Mouse (Mus musculus): ENCODE data around the gene Gm12830. TPM values are rescaled to one million over a fixed set of nuclear protein-coding genes. Genes with fewer than 3 reads are reported as not detected.

Gene Gm12830
- polyA plus RNA-seq, 1 experiment, result not detected

DNA sequence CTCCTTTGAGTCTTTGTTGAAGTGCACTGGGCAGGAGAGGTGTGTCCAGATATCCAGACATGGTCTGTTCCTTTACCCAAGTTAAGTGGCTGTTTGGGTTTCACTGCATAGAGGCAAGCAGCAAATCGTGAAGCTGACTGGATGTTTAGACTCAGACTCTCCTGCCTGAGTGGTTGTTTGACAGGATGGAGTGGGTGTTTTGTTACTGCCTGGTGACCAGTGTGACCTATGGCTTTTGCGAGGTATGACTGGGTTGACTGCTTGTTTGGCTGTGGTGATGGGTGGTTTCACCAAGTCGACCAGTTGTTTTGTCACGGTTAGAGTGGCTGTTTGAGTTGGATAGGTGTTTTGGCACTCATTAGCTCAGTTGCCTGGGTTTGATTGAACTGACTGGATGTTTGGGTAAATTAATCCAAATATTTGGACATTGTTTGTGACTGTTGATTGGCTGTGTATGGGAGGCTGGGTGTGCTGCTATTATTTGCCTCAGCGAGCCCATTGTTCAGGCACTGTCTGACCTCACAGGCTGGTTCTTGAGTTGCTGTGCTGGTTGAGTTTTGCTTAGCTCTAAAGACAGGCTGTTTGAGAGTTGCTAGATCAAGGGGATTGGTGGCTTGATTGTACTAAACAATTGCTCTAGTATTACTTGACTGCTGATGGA is 24.1 kb upstream of the Gm12830 start:
- no peaks in the 10 kb centered on the region for H3K27me3 ChIP-seq (ENCODE audit: control insufficient read depth, insufficient read depth, insufficient read length)

GRCm38 (mm10) chr4:114798041-114798624 is 23.4 kb upstream of the Gm12830 start:
- Histone ChIP-seq H3K27me3 (ENCODE audit: control insufficient read depth, insufficient read depth, insufficient read length) (no peaks in the 10 kb centered on the region), H3ac (ENCODE audit: control insufficient read depth, insufficient read length, low read depth) (no peak overlapping the region), H3K4me3 (ENCODE audit: insufficient read depth, poor library complexity, severe bottlenecking) (no peak overlapping the region), H3K79me3 (ENCODE audit: low read depth) (no peaks in the 10 kb centered on the region), H3K79me2 (ENCODE audit: control insufficient read depth, insufficient read depth) (no peaks in the 10 kb centered on the region), H3K36me3 (ENCODE audit: control insufficient read depth, insufficient read depth) (no peaks in the 10 kb centered on the region)
- TF ChIP-seq CTCF (IDR thresholded peaks at IDR 0.05; ENCODE audit: control insufficient read depth, insufficient read depth, insufficient read length) (no peak), USF1 (IDR thresholded peaks at IDR 0.05; ENCODE audit: low read depth) (no peak), FOSL1 (IDR thresholded peaks at IDR 0.05; ENCODE audit: insufficient read depth, low read length, poor library complexity, severe bottlenecking) (no peak), MAX (IDR thresholded peaks at IDR 0.05) (no peak), CEBPB (IDR thresholded peaks at IDR 0.05; ENCODE audit: low read depth) (no peak), MYOD1 (IDR thresholded peaks at IDR 0.05; ENCODE audit: control insufficient read depth, insufficient read length, low read depth) (no peak)

More for the DNA sequence above, 24.1 kb upstream of the Gm12830 start:
- TF ChIP-seq CEBPB (IDR thresholded peaks at IDR 0.05; ENCODE audit: low read depth), result no peak
- no peak for TF ChIP-seq MYOG (IDR thresholded peaks at IDR 0.05; ENCODE audit: control insufficient read depth, extremely low read depth, insufficient read length)
- TF ChIP-seq CTCF (IDR thresholded peaks at IDR 0.05; ENCODE audit: control insufficient read depth, insufficient read depth, insufficient read length), result no peak
- no peak for TF ChIP-seq MYOD1 (IDR thresholded peaks at IDR 0.05; ENCODE audit: control insufficient read depth, insufficient read length, low read depth)
- TF ChIP-seq USF1 (IDR thresholded peaks at IDR 0.05; ENCODE audit: low read depth), result no peak
- TF ChIP-seq FOSL1 (IDR thresholded peaks at IDR 0.05; ENCODE audit: insufficient read depth, low read length, poor library complexity, severe bottlenecking), result no peak
- no peak for TF ChIP-seq MAX (IDR thresholded peaks at IDR 0.05)
- Histone ChIP-seq H3K79me2 (ENCODE audit: control insufficient read depth, insufficient read depth) (no peaks in the 10 kb centered on the region), H3ac (ENCODE audit: control insufficient read depth, insufficient read length, low read depth) (no peak overlapping the region), H3K36me3 (ENCODE audit: control insufficient read depth, insufficient read depth) (no peaks in the 10 kb centered on the region), H3K79me3 (ENCODE audit: low read depth) (no peaks in the 10 kb centered on the region), H3K4me3 (ENCODE audit: insufficient read depth, poor library complexity, severe bottlenecking) (no peak overlapping the region)

GRCm38 (mm10) chr4:114804096-114804495 is 17.4 kb upstream of the Gm12830 start:
- no peaks in the 10 kb centered on the region for H3K27me3 ChIP-seq (ENCODE audit: control insufficient read depth, insufficient read depth, insufficient read length)
- no peaks in the 10 kb centered on the region for H3K36me3 ChIP-seq (ENCODE audit: control insufficient read depth, insufficient read depth)
- no peak overlapping the region for H3ac ChIP-seq (ENCODE audit: control insufficient read depth, insufficient read length, low read depth)

GRCm38 (mm10) chr4:114818963-114819702 is 2.4 kb upstream of the Gm12830 start:
- no peaks in the 10 kb centered on the region for H3K36me3 ChIP-seq (ENCODE audit: control insufficient read depth, insufficient read depth)
- no peaks in the 10 kb centered on the region for H3K79me2 ChIP-seq (ENCODE audit: control insufficient read depth, insufficient read depth)
- no peaks in the 10 kb centered on the region for H3K27me3 ChIP-seq (ENCODE audit: control insufficient read depth, insufficient read depth, insufficient read length)
- no peak for TF ChIP-seq FOSL1 (IDR thresholded peaks at IDR 0.05; ENCODE audit: insufficient read depth, low read length, poor library complexity, severe bottlenecking)
- no peak for TF ChIP-seq MYOD1 (IDR thresholded peaks at IDR 0.05; ENCODE audit: control insufficient read depth, insufficient read length, low read depth)
- no peak for TF ChIP-seq MYOG (IDR thresholded peaks at IDR 0.05; ENCODE audit: control insufficient read depth, extremely low read depth, insufficient read length)
- no peak for TF ChIP-seq USF1 (IDR thresholded peaks at IDR 0.05; ENCODE audit: low read depth)
- no peak for TF ChIP-seq MAX (IDR thresholded peaks at IDR 0.05)
- TF ChIP-seq CTCF (IDR thresholded peaks at IDR 0.05; ENCODE audit: control insufficient read depth, insufficient read depth, insufficient read length), result no peak
- TF ChIP-seq CEBPB (IDR thresholded peaks at IDR 0.05; ENCODE audit: low read depth), result no peak
- no peak overlapping the region for H3ac ChIP-seq (ENCODE audit: control insufficient read depth, insufficient read length, low read depth)
- no peaks in the 10 kb centered on the region for H3K79me3 ChIP-seq (ENCODE audit: low read depth)
- no peak overlapping the region for H3K4me3 ChIP-seq (ENCODE audit: insufficient read depth, poor library complexity, severe bottlenecking)

More at GRCm38 (mm10) chr4:114804096-114804495, 17.4 kb upstream of the Gm12830 start:
- Histone ChIP-seq H3K79me3 (ENCODE audit: low read depth) (no peaks in the 10 kb centered on the region), H3K79me2 (ENCODE audit: control insufficient read depth, insufficient read depth) (no peaks in the 10 kb centered on the region), H3K4me3 (ENCODE audit: insufficient read depth, poor library complexity, severe bottlenecking) (no peak overlapping the region)
- TF ChIP-seq MAX (IDR thresholded peaks at IDR 0.05) (no peak), MYOG (IDR thresholded peaks at IDR 0.05; ENCODE audit: control insufficient read depth, extremely low read depth, insufficient read length) (no peak), MYOD1 (IDR thresholded peaks at IDR 0.05; ENCODE audit: control insufficient read depth, insufficient read length, low read depth) (no peak), CTCF (IDR thresholded peaks at IDR 0.05; ENCODE audit: control insufficient read depth, insufficient read depth, insufficient read length) (no peak), USF1 (IDR thresholded peaks at IDR 0.05; ENCODE audit: low read depth) (no peak), FOSL1 (IDR thresholded peaks at IDR 0.05; ENCODE audit: insufficient read depth, low read length, poor library complexity, severe bottlenecking) (no peak), CEBPB (IDR thresholded peaks at IDR 0.05; ENCODE audit: low read depth) (no peak)

DNA sequence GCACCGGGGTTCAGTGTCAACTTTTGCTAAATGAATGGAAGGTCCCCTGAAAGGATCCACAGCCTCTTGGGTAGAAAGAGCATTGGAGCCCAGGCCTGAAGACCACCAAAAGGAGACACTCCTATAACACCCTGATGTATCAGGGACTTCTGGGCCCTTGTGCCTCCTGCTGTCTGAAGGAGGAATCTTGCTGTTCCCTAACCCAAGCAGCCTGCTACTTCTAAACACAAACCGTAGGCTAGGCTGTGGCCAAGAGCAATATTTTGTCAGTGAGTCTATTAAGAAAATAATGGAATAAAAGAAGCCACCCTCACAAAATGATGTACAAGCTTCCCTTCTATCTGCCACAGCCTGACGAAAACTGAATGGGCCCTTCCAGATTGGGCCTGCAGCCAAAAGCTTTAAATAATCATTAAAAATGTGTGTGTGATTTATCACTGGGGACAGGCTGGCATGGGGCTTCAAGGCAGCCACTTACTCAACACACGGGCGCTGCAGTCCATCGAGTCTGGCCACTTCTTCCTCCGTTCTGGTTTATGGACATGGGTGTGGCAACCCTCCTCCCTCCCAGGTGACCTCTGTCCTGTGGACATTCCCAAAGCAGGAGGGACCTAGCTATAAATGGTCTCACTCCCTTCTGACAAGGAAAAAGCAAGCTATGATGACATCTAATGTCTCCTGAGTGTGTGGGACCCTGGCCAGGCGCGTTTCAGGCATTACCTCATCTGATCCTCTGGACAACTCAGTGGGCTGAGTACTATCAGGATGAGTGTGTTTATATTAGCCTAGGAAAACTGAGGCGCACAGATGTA is 13.5 kb downstream of the Gm12830 start:
- no peak for TF ChIP-seq CTCF (IDR thresholded peaks at IDR 0.05; ENCODE audit: control insufficient read depth, insufficient read depth, insufficient read length)
- TF ChIP-seq MYOG (IDR thresholded peaks at IDR 0.05; ENCODE audit: control insufficient read depth, extremely low read depth, insufficient read length), result no peak
- no peak for TF ChIP-seq CEBPB (IDR thresholded peaks at IDR 0.05; ENCODE audit: low read depth)
- no peak for TF ChIP-seq FOSL1 (IDR thresholded peaks at IDR 0.05; ENCODE audit: insufficient read depth, low read length, poor library complexity, severe bottlenecking)
- TF ChIP-seq MAX (IDR thresholded peaks at IDR 0.05), result no peak
- no peak for TF ChIP-seq USF1 (IDR thresholded peaks at IDR 0.05; ENCODE audit: low read depth)
- no peak for TF ChIP-seq MYOD1 (IDR thresholded peaks at IDR 0.05; ENCODE audit: control insufficient read depth, insufficient read length, low read depth)
- H3K27me3 ChIP-seq (ENCODE audit: control insufficient read depth, insufficient read depth, insufficient read length), result no peaks in the 10 kb centered on the region

More for the DNA sequence above, 13.5 kb downstream of the Gm12830 start:
- H3K79me3 ChIP-seq (ENCODE audit: low read depth), result no peaks in the 10 kb centered on the region
- H3K79me2 ChIP-seq (ENCODE audit: control insufficient read depth, insufficient read depth), result no peaks in the 10 kb centered on the region
- no peaks in the 10 kb centered on the region for H3K36me3 ChIP-seq (ENCODE audit: control insufficient read depth, insufficient read depth)
- H3ac ChIP-seq (ENCODE audit: control insufficient read depth, insufficient read length, low read depth), result no peak overlapping the region
- H3K4me3 ChIP-seq (ENCODE audit: insufficient read depth, poor library complexity, severe bottlenecking), result no peak overlapping the region

Measured in C2C12 (cell line).